Mouse (Mus musculus): ENCODE measurements around the gene Ust.

Gene Ust

DNA sequence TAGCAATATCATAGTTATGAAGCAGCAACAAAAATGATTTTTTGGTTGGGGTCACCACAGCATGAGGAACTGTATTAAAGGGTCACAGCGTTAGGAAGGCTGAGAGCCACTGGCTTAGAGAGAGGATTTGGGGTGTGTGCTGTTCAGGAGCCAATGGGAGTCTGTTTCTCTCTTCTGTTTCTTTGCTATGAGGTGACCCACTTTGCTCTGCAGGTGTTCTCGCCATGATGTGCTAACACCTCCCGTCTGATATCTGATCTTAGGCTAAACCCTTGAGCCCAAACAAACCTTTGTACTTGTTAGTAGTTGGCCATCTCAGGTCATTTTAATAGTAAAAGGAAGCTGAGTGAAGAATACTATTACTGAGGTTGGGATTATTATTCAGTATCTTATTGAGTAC, 292.0 kb downstream of the Ust start:
- DNase-seq (ENCODE audit: low read depth, low spot score), result no peak

DNA sequence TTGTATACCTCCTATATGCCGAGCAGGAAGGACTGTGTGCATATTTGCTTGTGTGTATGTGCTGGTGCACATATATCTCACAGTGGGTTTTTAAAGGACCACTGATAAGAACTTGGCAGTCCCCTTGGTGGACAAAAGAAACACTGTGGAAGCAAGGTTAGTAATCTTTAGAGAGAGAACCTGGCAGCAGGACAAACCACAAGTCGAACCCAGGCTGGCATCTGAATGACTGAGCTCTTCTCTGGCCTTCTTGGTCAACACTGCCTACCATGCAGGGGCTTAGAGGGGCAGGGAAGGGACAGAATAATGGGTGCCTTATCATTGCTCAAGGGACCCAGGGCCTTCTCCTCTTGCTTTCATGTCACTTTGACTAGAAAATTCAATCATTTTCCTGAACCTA, 294.0 kb downstream of the Ust start:
- DNase-seq (ENCODE audit: low read depth, low spot score), result peak; percentile 51

DNA sequence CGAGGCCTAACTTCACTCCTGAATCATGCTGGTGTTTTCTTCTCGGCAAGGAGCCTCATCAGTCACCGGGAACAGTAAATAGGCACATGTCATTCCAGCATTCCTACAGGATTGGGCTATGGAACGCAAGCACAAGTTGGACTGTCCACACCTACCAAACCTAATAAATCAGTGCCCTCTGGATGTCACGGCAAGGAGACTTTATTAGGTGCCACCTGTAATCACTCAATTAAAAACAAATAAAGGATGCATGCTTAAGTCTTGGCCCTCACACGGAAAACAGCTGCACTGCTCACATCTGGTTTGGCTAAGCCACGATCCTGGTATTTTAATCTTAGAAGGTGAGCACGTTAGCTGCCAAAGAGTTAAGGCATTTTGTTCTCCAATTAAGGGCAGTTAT, 294.6 kb downstream of the Ust start:
- DNase-seq (ENCODE audit: low read depth, low spot score), result no peak

DNA sequence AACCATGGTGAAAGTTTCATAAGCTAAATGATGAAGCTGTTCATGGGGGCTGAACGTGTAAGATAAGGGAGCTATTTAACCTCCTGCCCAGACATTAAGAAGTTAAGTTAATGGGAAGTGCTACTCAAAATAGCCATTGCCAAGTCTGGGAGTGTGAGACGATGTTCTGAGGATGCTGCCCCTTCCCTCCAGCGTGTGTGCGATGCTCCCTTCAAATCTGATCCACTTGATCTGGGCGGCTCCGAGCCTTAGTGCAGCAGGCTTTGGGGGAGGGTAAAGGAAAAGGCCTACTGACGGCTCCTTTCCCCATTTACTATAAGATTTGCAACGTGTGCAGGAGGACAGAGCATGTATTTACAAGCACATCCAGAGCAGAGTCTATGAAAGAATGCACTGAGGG, 301.7 kb downstream of the Ust start:
- DNase-seq (ENCODE audit: low read depth, low spot score), result no peak

DNA sequence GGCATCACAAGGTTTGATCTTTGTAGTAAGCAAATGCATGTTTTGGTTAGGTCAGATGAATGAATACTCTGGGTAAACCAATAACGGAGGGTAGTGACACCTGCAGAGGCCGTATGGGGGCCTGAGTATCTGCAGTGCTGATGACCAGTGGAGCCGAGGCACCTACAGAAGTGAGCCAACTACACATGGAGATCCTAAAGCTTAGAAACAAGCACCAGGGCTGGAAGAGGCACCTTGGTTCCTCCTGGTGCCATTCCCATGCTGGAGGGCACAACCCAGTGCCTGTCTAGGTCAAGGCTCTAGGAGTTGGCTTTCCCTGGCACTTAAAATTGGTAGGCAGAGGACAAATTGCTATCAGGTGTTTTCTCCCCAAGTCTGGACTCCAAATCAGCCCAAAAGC, 303.4 kb downstream of the Ust start:
- no peak for DNase-seq (ENCODE audit: low read depth, low spot score)

DNA sequence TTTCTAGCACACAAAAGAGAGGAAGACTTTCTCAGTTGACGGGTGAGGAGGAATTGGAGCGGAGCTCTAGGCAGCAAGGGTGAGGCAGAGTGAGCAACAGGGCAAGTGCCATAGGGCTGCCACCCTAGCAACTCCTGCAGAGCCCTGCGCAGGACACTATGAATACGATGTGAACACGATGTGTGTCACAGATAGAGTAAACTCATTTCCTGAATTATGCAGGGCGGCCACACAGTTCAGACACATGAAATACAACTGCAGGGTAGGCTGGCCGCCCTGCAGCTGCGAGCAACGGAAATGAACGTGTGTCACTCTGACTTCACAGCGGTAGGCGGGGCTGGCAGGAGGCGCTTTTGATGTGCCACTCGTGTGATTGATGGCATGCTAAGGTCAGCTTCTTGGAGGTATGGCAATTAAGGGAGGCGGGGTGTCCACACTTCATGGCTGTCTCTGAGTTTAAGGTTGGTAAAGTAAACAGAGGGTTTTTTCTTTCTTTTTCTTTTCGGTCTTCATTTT, 304.7 kb downstream of the Ust start:
- DNase-seq (ENCODE audit: low read depth, low spot score), result no peak

DNA sequence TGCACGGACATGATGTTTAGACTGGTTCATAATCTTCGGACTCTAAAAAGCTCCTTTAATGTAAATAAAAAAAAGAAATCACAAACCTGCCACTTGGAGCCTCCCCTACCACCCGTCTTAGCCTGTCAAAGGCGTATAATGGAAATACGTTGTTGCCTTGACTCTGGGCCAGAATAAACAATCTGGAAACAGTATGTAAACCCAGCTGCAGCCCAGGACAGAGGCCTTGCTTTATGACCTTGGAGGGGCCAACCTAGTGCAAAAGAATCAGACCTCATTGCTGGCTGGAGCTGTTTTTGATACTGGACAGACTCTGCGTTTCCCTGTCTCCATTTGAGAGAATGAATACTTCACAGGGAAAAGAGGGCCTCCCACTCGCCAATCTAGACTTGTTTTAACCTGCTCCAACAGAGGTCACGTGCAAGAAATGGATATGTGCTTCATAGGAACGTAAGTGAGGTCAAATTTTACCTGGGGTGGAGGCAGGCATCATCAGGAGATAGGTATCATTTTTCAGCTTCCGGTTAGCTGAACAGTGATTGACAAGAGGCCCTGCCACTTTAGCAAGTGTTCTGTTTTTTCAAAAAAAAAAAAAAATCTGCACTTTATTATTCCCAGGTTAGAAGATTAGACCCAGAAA, 305.2 kb downstream of the Ust start:
- no peak for DNase-seq (ENCODE audit: low read depth, low spot score)

DNA sequence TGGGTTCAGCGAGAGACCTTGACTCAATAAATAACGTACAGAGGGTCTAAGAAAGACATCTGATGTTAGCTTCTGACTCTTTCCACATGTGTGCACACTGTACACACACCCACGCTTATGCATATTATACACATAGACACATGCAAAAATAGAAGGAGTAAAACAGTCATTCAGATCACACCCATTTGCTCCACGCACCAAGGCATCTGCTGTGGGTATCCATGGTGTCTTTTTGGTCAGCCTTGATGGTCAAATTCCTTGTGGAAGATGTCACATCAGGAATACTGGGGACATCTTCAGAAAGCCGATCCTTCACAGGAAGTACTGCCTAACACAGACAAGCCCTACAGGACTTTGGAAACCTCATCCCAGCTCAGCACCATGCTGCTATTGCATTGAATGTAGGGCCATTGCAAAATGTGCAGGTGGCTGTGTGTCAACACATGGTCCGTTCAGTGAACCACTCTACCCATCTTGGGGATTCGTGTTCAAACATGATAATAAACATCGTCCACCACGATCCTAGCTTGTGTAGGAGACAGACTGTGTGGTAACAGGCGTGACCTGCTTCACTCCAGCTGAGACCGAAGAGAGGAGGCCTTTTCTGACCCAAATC, 305.9 kb downstream of the Ust start:
- DNase-seq (ENCODE audit: low read depth, low spot score), result no peak

DNA sequence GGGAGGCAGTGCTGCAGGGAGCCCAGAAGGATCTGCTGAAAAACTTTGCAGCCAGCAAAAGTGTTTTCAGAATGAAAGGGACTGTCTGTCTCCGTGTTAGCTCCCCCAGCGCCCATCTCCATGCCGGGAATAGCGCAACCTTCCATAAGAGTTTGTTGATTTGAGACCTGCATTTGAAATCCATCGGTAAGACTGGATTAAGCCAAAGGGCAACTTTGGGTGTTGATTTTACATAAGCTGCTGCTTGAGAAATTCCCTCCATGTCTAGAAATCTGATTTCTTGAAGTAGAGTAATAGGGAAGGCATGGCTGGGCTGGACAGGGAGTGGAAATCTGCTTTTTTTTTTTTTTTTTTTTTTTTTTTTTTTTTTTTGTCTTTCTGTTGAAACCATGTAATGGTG, 306.9 kb downstream of the Ust start:
- no peak for DNase-seq (ENCODE audit: low read depth, low spot score)

DNA sequence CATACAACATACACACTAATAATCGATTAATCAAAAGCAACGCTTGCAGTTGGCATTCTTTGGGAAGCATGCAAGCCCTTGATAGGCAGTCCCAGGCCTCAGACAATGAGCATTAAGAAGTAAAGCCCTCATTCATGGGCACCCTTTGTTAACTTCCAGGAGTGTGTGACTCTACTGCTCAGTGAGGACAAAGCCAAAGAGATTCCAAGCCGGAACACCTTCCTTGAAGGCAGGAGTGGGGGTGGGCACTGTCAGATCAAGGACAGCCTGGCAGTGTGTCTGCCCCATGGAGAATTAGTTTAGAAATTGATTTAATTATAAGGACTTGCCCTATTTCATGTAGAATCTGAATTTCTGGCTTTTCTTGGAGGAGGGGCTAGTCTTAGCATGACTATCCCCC, 308.3 kb downstream of the Ust start:
- no peak for DNase-seq (ENCODE audit: low read depth, low spot score)

DNA sequence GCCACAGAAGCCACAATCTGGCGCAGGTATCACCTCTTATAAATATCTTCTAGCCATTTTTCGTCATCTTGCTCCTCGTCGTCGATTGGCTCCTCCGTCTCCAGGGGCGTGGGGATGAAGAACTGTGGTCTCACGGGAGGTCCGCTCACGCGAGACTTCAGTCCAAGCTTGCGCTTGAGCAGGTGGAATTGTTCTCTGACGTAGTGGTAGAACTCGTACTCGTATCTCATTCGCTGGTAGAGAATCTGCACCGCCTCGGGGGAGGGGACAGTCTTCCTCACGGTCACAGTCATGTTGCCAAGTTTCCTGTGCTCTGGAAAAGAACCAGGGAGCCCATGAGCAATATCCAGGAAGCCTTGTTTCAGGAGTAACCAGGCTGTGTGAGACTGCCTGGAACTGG, 311.3 kb downstream of the Ust start:
- no peak for DNase-seq (ENCODE audit: low read depth, low spot score)

DNA sequence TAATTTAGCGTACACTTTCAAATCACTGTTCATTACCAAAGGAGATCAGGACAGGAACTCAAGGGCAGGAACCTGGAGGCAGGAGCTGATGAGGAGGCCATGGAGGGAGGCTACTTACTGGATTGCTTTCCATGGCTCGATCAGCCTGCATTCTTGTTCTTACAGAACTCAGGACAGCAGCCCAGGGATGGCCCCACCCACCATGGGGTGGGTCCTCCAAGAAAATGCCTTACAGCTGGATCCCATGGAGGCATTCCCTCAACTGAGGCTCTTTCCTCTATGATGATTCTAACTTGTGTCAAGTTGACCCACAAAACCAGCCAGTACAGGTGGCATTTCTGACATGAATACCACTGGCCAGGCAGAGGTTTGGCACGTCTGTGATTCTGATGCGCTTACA, 314.9 kb downstream of the Ust start:
- no peak for DNase-seq (ENCODE audit: low read depth, low spot score)

DNA sequence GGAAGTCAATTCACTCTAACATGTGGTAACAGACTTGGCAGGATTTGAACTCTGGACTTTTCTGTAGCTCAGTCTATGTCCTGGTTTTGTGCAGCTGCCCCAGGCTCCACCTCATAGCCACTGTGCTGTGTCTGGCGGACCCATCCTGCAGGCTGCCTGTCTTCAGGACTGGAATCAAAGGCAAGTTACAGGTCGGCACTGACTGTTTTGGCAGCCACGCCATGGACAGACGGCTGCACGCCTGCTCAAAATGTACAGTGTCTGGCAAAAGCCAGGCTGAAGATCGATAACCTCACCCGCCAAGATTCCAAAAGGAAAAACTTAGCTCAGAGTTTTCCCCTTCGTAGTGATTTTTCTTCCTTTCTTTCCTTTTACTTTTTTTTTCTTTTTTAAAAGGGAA, 318.8 kb downstream of the Ust start:
- DNase-seq (ENCODE audit: low read depth, low spot score), result no peak

DNA sequence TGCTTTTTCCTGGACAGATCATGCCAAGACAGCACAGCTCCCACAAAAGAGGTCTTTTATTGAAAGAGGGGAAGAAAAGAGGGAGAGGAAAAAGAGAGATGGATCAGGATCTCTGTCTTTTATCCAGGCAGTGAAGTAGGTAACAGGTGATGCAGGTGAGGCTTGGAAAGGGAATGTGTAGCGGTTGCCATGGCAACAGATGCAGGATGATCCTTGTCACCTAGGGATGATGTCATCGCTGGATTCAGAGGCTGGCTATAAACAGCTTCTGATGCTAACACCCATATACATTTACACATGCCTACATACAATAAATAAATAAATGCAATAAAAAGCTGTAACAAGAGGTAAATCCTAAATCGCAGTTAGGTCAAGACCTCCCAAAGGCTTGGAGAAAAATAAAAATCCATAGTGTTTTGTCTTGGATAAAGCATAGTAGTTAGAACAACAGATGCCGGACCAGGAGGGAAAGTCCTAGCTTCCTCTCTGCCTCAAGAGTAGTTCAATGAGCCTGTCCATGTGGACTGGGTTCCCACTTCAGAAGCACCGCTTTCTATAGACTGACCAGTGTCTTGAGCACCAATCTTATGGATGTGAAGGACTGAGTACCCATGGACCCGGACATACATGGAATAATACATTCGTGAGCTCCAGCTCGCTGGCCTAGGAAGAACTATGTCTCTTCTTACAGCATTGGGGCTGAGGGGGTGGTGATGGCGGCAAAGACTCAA, 319.4 kb downstream of the Ust start:
- DNase-seq (ENCODE audit: low read depth, low spot score), result no peak

DNA sequence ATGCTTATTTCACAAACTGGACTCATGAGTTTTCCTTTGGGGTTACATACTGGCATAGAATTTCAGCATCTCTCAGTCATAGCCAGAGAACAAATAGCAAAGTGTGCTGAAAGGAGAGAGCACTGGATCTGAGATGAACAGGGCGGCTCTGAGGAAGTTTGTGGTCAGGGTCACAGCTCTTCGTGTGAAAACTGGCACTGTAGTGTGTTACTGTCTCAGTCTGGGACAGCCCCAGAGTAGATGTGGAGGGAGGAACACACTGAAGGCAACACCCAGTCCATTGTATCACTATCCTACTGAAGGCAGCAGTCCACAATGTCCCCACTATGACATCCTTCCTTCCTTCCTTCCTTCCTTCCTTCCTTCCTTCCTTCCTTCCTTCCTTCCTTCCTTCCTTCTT, 321.0 kb downstream of the Ust start:
- peak; percentile 25 for DNase-seq (ENCODE audit: low read depth, low spot score)

DNA sequence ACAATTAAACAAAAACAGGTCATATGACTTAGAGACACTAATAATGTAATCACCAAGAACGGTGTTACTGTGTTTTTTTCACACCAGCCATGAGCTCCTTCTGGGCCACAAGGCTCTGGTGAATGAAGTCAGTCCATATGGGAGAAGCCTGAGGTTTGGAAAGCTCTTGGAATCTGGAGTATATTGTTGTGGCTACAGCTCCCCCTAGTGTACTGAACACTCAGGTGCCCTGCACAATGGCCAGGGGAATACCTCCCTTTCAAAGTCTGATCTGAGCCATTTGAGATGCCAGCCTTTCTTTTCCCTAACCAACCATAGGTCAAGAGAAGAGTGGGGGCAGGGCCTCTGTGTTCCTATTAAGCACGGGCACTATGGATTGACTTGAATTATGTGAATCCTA, 322.3 kb downstream of the Ust start:
- peak; percentile 89 for DNase-seq (ENCODE audit: low read depth, low spot score)

DNA sequence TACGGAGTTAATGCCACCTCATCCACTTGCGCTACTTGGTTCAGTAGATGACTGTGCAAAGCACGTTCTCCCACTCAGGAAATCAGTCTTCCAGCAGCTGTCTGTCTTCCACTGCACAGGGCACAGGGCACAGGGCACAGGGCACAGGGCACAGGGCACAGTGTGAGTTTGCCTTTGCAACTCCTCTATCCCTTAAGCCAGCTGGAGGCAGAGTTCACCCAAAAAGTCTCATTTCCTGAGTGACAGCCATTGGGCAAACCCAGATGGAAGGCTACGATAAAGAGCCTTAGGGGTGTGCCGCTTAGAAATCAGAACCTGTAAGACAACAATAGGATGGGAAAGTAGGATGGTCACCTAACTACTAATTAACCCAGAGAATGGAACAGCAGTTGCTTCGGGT, 322.9 kb downstream of the Ust start:
- DNase-seq (ENCODE audit: low read depth, low spot score), result no peak

DNA sequence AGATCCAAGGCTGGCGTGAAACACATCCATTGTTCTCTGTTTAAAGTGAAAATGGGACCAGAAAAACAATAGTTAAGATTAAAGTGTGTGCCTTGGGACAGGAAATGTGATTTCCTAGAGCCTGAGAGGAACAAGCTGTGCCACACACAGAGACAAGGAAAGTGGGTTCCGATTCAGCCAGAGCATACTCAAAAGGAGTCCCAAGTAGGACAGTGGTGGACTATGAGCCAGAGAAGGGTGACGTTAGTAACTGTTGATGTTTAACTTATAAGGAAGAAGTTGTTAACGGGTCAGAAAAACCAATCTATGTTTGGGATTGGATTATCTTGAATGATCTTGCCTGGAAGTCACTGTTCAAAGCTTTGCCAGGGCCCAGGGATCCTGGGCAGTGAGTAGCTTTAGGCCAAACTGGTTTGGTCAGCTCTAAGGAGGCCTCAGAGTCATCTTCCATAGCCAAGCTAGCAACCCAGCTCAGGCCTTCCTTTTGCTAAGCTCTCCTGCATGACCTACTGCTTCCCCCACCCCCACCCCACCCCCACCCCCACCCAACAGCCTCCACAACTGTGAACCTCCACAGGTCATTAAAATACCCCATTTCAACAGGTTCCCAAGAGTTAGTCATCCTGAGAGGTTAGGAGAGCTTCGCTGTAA, 329.2 kb downstream of the Ust start:
- no peak for DNase-seq (ENCODE audit: low read depth, low spot score)

DNA sequence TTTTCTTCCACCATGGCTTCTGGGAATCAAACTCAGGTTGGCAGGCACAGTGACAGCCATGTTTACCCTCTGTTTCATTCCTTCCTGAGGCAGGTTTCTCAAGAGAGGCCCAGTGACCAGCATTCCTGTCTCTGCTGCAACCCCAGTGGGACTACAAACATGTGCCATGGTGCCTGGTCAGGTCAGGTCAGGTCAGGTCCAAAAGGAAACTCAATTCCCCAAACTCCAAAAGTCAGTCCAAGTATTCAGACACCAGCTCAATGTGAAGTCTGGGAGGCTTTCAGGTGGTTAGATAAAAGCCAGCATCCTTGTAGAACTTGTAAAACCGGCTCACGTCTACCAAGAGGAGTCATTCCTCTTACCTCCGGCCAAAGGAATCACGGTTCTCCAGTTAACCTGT, 333.0 kb downstream of the Ust start:
- no peak for DNase-seq (ENCODE audit: low read depth, low spot score)

DNA sequence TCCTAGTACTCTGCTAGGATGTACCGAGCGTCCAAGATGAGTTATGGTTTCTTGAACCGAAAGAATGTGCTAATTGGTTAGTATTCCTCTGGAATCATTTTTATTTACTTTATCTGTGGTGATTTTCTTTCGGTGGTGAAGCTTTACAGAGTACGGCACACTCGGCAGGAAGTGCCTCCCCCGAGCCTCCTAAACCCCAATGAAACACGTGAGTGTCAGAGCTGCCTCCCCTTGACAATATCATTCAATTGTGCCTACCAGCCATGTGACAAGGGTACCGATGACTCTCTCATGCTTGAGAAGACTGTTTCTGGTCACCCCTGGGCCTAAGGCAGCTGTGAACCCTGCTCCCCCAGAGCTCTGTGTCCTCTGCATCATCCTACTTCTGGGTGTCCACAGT, 333.9 kb downstream of the Ust start:
- DNase-seq (ENCODE audit: low read depth, low spot score), result no peak

DNA sequence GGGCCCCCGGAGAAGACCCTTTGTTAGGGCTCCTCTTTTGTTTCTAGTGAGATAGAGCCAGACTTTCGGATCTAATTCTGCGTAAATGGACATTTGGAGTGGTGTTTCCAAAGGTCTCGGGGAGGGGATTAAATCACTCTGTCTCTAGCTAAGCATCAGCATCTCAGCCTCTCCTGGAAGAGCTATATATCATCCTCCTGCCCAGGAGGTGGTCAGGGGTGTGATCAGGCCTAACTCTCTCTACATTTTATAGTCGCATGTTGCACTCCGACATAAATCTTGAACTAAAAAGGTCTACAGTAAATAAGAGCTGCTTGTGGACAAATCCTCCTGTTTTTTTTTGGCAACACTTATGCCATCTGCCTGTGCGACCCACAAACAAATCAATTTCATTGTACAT, 335.5 kb downstream of the Ust start:
- no peak for DNase-seq (ENCODE audit: low read depth, low spot score)

DNA sequence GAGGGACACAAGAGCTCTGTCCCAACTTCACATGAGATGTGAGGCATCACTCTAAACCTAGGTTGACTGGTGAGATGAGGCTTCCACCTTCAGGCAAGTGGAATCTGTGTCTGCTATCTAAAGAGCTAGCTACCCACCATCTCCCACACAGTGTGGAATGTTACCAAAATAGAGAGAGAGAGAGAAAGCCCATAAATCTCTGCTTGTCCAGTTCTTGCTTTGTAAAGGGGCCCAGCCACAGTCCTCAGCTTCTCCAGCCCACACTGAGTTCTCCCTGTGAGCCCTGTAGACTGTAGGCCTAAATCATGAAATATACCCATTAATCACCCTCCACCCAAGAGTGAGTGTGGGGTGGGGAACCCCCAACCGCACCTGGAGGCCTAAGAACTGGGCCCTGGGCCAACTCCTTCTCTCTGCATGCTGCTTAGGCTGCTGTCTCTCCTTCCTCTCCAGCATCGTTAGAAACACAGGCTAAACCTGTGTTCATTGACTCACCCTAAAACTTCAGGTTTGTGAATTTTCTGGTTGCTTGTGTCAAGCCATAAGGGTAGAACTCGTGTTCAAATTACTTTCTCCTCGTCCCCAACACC, 336.9 kb downstream of the Ust start:
- no peak for DNase-seq (ENCODE audit: low read depth, low spot score)

Measured in 3T3-L1 (cell line).